Mouse (Mus musculus) liver, adult 2 months (tissue): ENCODE results near the gene Gm10354.
"Not testable (repeated sequence)": the region's sequence is repeated elsewhere in the genome, so short reads cannot be mapped to it uniquely, and the experiment has no call there.

Source experiments
- CTCF ChIP-seq: fragments of 200-500 bp; IDR thresholded peaks from 2 replicates; pipeline ENCODE4 v1.5.1; 2011; ENCODE audit warnings: low read depth, low read length, control low read depth
- POLR2A ChIP-seq: fragments of 200-500 bp; IDR thresholded peaks from 2 replicates; pipeline ENCODE4 v1.6.1; 2011; ENCODE audit warnings: low read length, control low read depth; ENCODE audit not compliant: insufficient read depth; ENCODE audit errors: extremely low read depth

GRCm38 (mm10) chr5:15006288-15006687 is 27.6 kb upstream of the Gm10354 start:
- not testable (repeated sequence) for TF ChIP-seq CTCF, POLR2A
